Mouse (Mus musculus) lung, embryonic 14.5 days (tissue): Measurements from ENCODE around the gene Ift57. TPM values are rescaled to one million over a fixed set of nuclear protein-coding genes. Genes with fewer than 3 reads are reported as not detected.

ENCODE experiments used
- ATAC-seq: fragments of 200-750 bp; cut with Nextera tagmentation; 2 replicates; pipeline ENCODE4 v1.8.0; 2017; ENCODE audit warnings: mild to moderate bottlenecking, moderate TSS enrichment, moderate library complexity; ENCODE audit not compliant: insufficient read depth
- DNase-seq: peaks from one replicate; pipeline ENCODE4 v3.0.0-alpha.2; 2015
- H3K27ac ChIP-seq: fragments of 300-500 bp; sonication (generic); 2 replicates; pipeline ENCODE4 v1.5.1; 2014; ENCODE audit warnings: low read depth, mild to moderate bottlenecking, moderate library complexity
- H3K27me3 ChIP-seq: fragments of 300-500 bp; sonication (generic); 2 replicates; pipeline ENCODE4 v1.6.1; 2014; ENCODE audit warnings: low read length, control low read depth; ENCODE audit not compliant: insufficient read depth
- H3K36me3 ChIP-seq: fragments of 300-500 bp; sonication (generic); 2 replicates; pipeline ENCODE4 v1.6.1; 2014; ENCODE audit warnings: control low read depth; ENCODE audit not compliant: insufficient read depth
- H3K4me1 ChIP-seq: fragments of 300-500 bp; sonication (generic); 2 replicates; pipeline ENCODE4 v1.6.1; 2014; ENCODE audit warnings: antibody characterized with exemption, control low read depth; ENCODE audit not compliant: insufficient read depth
- H3K4me2 ChIP-seq: fragments of 300-500 bp; sonication (generic); 2 replicates; pipeline ENCODE4 v1.6.1; 2014; ENCODE audit warnings: mild to moderate bottlenecking
- H3K4me3 ChIP-seq: fragments of 300-500 bp; sonication (generic); 2 replicates; pipeline ENCODE4 v1.5.1; 2014; ENCODE audit warnings: low read depth, low read length
- H3K9ac ChIP-seq: fragments of 300-500 bp; sonication (generic); 2 replicates; pipeline ENCODE4 v1.6.1; 2014
- H3K9me3 ChIP-seq: fragments of 300-500 bp; sonication (generic); 2 replicates; pipeline ENCODE4 v1.6.1; 2016; ENCODE audit warnings: low read depth, low read length, control low read depth
- CTCF ChIP-seq: IDR thresholded peaks from 2 replicates; pipeline ENCODE4 v1.5.1; 2016; ENCODE audit warnings: antibody characterized with exemption, low read depth
- WGBS: fragments of 180-500 bp; shearing (Covaris S2); extraction: QIAGEN DNeasy Blood & Tissue Kit; methylation state at CpG from one replicate; pipeline ENCODE4 v1.1.7; 2014; 5-methylcytosine and 5-hydroxymethylcytosine counted together
- polyA plus RNA-seq: library from polyadenylated mRNA; unstranded; fragments of >200 nt; fragmentation: Nextera tagmentation; extraction: Ambion mirVana; gene quantifications from 2 replicates; pipeline ENCODE4 v1.2.1, GENCODE M21; 2014

The Ift57 gene
- polyA plus RNA-seq, result 31.0 and 31.9 TPM in 2 replicates

DNA sequence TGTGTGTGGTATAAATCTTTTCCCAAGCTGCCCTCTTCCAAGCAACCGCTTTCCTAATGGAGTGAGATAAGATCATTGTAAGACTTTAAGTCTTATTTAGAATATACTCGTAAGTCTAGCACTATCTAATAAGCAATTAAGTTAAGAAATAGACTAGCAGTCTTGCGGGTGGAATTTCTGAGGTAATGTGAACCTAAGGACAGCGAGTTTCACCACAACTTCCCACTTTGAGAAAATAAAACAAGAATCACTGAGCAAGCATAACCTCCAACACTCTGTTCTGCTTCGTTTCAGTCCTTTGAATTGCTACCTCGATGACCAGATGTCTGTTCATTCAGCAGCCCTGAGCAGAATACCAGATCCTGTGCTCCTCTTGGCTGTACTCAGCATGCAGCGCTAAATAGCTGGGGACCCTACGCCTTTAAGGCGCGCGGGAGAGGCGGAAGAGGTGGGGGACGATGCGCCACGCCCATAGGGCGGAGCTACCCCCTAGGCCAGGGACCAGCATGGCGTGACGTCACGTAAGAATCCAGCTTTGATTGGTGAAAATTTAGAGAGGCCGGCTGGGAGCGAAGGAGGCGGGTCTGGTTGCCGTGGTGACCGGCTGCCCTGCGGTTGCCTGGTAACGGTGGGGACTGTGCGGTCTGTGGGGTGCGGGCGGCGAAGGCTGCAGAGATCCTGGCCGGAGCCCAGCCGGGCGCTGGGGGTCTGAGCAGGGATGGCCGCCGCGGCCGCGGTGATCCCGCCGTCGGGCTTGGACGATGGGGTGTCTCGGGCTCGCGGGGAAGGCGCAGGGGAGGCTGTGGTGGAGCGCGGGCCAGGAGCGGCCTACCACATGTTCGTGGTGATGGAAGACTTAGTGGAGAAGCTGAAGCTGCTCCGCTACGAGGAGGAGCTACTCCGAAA is at the start of gene Ift57:
Gene Ift57, plus strand, starts transcription at position 614 of the 906 bp plus-strand sequence.
- Histone ChIP-seq H3K4me1 (no peaks in the 10 kb centered on the region), H3K9me3 (no peaks in the 10 kb centered on the region), H3K36me3 (no peaks in the 10 kb centered on the region), H3K4me3 (peak within 1 kb of the TSS; percentile 72), H3K9ac (peak within 1 kb of the TSS; percentile 65), H3K4me2 (peak within 1 kb of the TSS; percentile 87), H3K27me3 (no peaks in the 10 kb centered on the region), H3K27ac (peak within 1 kb of the TSS; percentile 30; the same call in 1 of the 2 replicates)
- TF ChIP-seq CTCF, result no peak
- 2% methylated on average over 53 of the region's 53 CpGs for WGBS
- DNase-seq (peak; percentile 100), ATAC-seq (peak; percentile 100)

DNA sequence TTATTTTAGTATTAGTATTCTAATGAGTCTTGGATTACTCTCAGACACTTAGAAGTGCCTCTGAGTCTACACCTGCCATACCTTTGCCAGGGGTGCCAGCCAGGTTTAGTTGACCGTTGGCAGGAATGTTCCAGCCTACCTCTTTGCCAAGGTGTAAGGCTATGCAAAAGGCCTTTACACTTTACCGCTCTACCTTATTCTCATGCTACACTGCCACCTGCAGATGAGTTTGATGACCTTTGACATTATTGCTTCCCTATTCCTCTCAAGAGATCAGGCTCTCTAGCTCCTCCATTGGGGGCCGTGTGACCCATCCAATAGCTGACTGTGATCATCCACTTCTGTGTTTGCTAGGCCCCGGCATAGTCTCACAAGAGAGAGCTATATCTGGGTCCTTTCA is 41.9 kb upstream of the Ift57 start:
- 86% methylated on average over 4 of the region's 4 CpGs for WGBS
- Histone ChIP-seq H3K27ac (no peak overlapping the region), H3K4me1 (no peaks in the 10 kb centered on the region), H3K4me3 (no peak overlapping the region), H3K9me3 (no peaks in the 10 kb centered on the region), H3K9ac (no peak overlapping the region), H3K27me3 (no peaks in the 10 kb centered on the region), H3K4me2 (no peak overlapping the region), H3K36me3 (no peaks in the 10 kb centered on the region)
- DNase-seq (no peak), ATAC-seq (no peak)
- TF ChIP-seq CTCF, result no peak

DNA sequence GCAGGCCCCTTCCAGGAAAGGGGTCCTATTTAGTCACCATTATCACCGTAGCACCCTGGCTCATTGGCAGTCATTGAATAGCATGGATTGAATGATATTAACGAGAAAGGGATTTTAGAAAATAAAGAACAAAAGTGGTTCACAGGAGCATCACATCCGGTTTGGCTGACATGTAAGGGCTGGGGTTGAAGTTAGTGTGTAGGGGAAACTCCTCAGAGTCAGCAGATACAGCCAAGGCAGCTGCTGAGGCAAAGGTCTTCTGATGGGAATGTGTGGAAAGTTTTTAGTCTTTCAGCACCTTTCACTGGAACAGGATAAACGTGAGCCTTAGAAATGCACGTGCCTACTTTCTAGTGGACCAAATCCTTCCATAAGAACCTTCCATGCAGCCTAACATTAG is 41.0 kb upstream of the Ift57 start:
- no peak overlapping the region for H3K9ac ChIP-seq
- TF ChIP-seq CTCF, result no peak
- H3K4me3 ChIP-seq, result no peak overlapping the region
- H3K27ac ChIP-seq, result no peak overlapping the region
- 73% methylated on average over 5 of the region's 5 CpGs for WGBS
- H3K36me3 ChIP-seq, result no peaks in the 10 kb centered on the region
- no peak for ATAC-seq
- no peaks in the 10 kb centered on the region for H3K9me3 ChIP-seq
- no peak overlapping the region for H3K4me2 ChIP-seq
- no peaks in the 10 kb centered on the region for H3K4me1 ChIP-seq
- no peak for DNase-seq
- H3K27me3 ChIP-seq, result no peaks in the 10 kb centered on the region

DNA sequence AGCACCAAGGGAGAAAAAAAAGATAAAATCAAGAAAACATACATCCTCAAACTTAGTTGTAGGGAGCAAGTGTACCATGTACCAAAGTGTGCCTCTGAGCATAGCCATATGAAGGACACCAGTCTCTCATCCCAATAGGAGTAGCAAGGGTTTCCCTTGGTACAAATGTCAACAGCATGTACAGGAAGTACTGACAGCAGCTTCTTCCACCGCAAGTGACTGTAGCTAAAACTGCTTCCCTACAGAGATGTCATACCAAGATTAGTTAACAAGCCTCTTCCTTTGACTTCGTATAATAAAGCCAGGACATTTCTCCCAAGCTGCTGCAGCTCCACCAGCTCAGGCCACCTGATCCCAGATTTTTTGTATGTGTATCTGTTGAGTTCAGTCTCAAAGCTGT is 39.9 kb upstream of the Ift57 start:
- Histone ChIP-seq H3K4me1 (no peaks in the 10 kb centered on the region), H3K4me3 (no peak overlapping the region), H3K27me3 (no peaks in the 10 kb centered on the region), H3K9me3 (no peaks in the 10 kb centered on the region), H3K27ac (no peak overlapping the region), H3K36me3 (no peaks in the 10 kb centered on the region), H3K4me2 (no peak overlapping the region), H3K9ac (no peak overlapping the region)
- DNase-seq, result no peak
- 59% methylated on average over 2 of the region's 2 CpGs for WGBS
- TF ChIP-seq CTCF, result no peak
- ATAC-seq, result no peak

DNA sequence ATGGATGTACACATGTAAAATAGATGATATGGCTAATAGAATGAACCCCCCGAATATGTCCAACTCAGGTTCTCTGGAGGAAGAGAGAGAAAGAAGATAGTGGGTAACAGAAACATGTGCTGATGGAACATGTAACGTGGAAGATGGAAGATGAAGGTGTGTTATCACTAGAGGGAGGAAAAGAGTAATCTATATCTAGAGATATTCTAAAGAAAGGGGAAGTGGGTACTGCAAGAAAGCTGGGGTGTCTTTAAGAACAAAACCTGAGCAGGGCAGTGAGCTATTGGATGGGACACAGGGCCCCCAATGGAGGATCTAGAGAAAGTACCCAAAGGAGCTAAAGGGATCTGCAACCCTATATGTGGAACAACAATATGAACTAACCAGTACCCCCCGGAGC is 38.9 kb upstream of the Ift57 start:
- Histone ChIP-seq H3K4me2 (no peak overlapping the region), H3K27ac (no peak overlapping the region), H3K36me3 (no peaks in the 10 kb centered on the region), H3K9ac (no peak overlapping the region), H3K27me3 (no peaks in the 10 kb centered on the region), H3K4me3 (no peak overlapping the region), H3K9me3 (no peaks in the 10 kb centered on the region), H3K4me1 (no peaks in the 10 kb centered on the region)
- 95% methylated on average over 3 of the region's 3 CpGs for WGBS
- no peak for DNase-seq
- no peak for ATAC-seq
- TF ChIP-seq CTCF, result no peak

DNA sequence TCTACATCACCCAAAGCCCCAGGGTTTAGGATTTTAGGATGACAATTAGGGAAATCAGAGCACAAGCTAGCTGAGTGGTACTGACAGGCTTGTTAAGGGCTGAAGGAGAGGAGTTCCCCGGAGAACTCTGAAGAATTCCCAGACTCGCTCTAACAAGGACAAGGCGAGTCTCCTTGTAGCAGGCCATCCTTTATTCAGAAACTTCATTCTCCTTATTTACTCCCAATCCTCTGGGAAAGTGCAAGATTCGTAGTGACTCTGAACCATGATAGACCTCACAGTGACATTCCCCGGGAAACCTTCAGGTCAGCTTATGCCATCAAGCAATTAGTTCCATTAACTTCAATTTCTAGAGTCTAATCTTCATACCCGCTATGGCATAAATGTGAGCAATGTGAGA is 36.8 kb upstream of the Ift57 start:
- H3K9ac ChIP-seq, result no peak overlapping the region
- no peaks in the 10 kb centered on the region for H3K36me3 ChIP-seq
- H3K4me1 ChIP-seq, result no peaks in the 10 kb centered on the region
- TF ChIP-seq CTCF, result no peak
- 83% methylated on average over 6 of the region's 6 CpGs for WGBS
- ATAC-seq (no peak), DNase-seq (no peak)
- no peak overlapping the region for H3K4me3 ChIP-seq
- H3K9me3 ChIP-seq, result no peaks in the 10 kb centered on the region
- H3K4me2 ChIP-seq, result no peak overlapping the region
- H3K27me3 ChIP-seq, result no peaks in the 10 kb centered on the region
- no peak overlapping the region for H3K27ac ChIP-seq

DNA sequence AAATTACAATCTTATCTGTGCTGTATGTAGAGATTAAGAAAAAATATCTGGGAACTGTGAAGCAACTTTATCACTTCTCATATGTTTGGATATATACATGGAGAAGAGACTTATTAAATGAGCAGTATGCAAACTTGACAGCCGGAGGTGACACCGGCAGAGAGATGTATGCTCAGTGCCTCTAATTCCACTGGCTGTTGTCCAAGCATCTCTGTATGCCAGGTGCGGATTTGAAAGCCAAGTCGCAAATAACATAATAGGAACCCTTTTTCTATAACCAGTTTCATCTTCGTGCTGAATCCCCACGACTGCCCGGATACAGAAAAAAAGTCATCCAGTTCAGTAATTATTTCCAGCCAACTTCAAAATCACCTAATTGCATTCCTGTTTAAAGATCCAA is 34.4 kb upstream of the Ift57 start:
- peak; percentile 2 for DNase-seq
- H3K36me3 ChIP-seq, result no peaks in the 10 kb centered on the region
- no peak overlapping the region for H3K27ac ChIP-seq
- TF ChIP-seq CTCF, result no peak
- ATAC-seq, result no peak
- no peaks in the 10 kb centered on the region for H3K9me3 ChIP-seq
- H3K4me1 ChIP-seq, result no peaks in the 10 kb centered on the region
- no peak overlapping the region for H3K4me2 ChIP-seq
- H3K4me3 ChIP-seq, result no peak overlapping the region
- 67% methylated on average over 7 of the region's 7 CpGs for WGBS
- H3K27me3 ChIP-seq, result no peaks in the 10 kb centered on the region
- H3K9ac ChIP-seq, result no peak overlapping the region
